Mouse (Mus musculus): ENCODE results near the gene Acsl1. TPM values are rescaled to one million over a fixed set of nuclear protein-coding genes. Genes with fewer than 3 reads are reported as not detected.

Gene Acsl1
- polyA plus RNA-seq, 1 experiment from 2014 or later: 20.3 TPM

DNA sequence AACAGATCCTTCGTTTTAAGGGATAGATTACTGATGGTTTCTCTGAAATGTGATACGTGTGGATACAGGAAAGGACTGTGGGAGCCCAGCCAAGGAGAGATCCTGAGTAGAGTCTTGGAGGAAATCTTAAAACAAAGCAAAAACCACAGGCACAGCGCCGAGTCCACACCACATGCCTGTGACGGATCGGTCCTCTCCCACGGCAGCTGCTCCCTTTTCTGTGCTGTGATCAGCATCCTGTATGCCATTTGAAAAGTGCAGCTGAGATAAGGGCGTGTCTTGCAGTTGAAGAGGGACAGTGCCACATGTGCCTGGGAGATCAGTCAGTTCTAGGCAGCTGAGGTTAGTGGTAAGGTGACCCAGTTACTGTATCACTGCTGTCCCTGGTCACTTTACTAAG, 41.7 kb downstream of the Acsl1 start:
- no peak overlapping the region for H3K27ac ChIP-seq (ENCODE audit: low read length)
- no peak overlapping the region for H3K4me2 ChIP-seq (ENCODE audit: low read depth, low read length)
- H3K4me3 ChIP-seq (ENCODE audit: low read length): no peak overlapping the region
- no peaks in the 10 kb centered on the region for H3K36me3 ChIP-seq (ENCODE audit: control insufficient read depth, insufficient read depth, low read length)
- 34% methylated on average over 8 of the region's 8 CpGs for WGBS
- H3K9ac ChIP-seq (ENCODE audit: low read length): no peak overlapping the region
- 0 out of 2 replicates have a peak, but pooled peaks cover 2% of the 10 kb centered on the region for H3K4me1 ChIP-seq (replicated peaks; ENCODE audit: control insufficient read depth, insufficient read depth, low read length)
- no peaks in the 10 kb centered on the region for H3K9me3 ChIP-seq (ENCODE audit: control insufficient read depth, low read length)
- ATAC-seq (ENCODE audit: low read depth): no peak
- no peaks in the 10 kb centered on the region for H3K27me3 ChIP-seq (ENCODE audit: control insufficient read depth, insufficient read depth, low read depth, low read length)

GRCm38 (mm10) chr8:46514027-46514426, 43.2 kb downstream of the Acsl1 start:
- Histone ChIP-seq H3K36me3 (ENCODE audit: control insufficient read depth, insufficient read depth, low read length) (no peaks in the 10 kb centered on the region), H3K27me3 (ENCODE audit: control insufficient read depth, insufficient read depth, low read depth, low read length) (no peaks in the 10 kb centered on the region), H3K9ac (ENCODE audit: low read length) (no peak overlapping the region), H3K4me1 (replicated peaks; ENCODE audit: control insufficient read depth, insufficient read depth, low read length) (0 out of 2 replicates have a peak, but pooled peaks cover 2% of the 10 kb centered on the region), H3K27ac (ENCODE audit: low read length) (no peak overlapping the region), H3K4me2 (ENCODE audit: low read depth, low read length) (no peak overlapping the region), H3K4me3 (ENCODE audit: low read length) (no peak overlapping the region), H3K9me3 (ENCODE audit: control insufficient read depth, low read length) (no peaks in the 10 kb centered on the region)
- WGBS: 66% methylated on average over 1 of the region's 1 CpGs
- ATAC-seq (ENCODE audit: low read depth): no peak

DNA sequence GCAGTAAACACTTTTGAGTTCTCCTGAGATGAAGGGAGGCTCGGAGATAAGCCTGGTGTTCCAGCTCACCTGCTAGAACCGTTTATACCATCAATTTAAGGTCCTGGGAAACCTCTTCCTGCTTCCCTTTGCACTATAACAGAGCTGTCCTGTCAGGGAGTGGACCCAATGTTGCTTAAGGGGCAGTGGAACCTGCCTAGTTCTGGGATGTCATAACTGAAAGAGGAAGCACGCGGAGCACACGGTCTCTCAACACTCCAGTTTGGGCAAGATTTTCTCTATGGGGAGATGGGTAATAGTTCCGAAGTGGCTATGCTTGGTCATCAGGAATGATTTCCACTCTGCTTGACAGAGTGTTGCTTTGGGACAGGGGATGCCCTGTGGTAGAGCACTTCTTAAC, 49.8 kb downstream of the Acsl1 start:
- WGBS: 77% methylated on average over 6 of the region's 6 CpGs
- ATAC-seq (ENCODE audit: low read depth): no peak

DNA sequence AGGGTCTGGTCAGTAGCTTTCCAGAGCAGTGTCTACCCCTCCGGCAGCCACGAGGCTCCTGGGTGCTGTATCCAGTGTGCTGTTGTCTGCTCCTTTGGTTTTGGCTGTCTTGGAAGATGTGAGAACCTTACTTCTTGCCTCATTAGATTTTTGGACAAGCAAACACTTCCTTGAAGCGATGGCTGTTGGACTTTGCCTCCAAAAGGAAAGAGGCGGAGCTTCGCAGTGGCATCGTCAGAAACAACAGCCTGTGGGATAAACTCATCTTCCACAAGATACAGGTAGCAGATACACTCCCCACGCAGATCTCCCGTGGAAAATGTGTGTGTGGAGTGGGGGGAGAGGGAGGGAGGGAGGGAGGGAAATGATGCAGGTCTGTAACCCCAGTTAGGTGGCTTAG, 55.3 kb downstream of the Acsl1 start:
- H3K27me3 ChIP-seq (ENCODE audit: control insufficient read depth, insufficient read depth, low read depth, low read length): no peaks in the 10 kb centered on the region
- WGBS: 86% methylated on average over 8 of the region's 8 CpGs
- no peak overlapping the region for H3K27ac ChIP-seq (ENCODE audit: low read length)
- no peak overlapping the region for H3K4me2 ChIP-seq (ENCODE audit: low read depth, low read length)
- no peak overlapping the region for H3K9ac ChIP-seq (ENCODE audit: low read length)
- no peak overlapping the region for H3K4me3 ChIP-seq (ENCODE audit: low read length)
- no peaks in the 10 kb centered on the region for H3K9me3 ChIP-seq (ENCODE audit: control insufficient read depth, low read length)
- H3K4me1 ChIP-seq (replicated peaks; ENCODE audit: control insufficient read depth, insufficient read depth, low read length): peaks cover 2% of the 10 kb centered on the region; the same call in 1 of the 2 replicates
- no peak for ATAC-seq (ENCODE audit: low read depth)
- H3K36me3 ChIP-seq (ENCODE audit: control insufficient read depth, insufficient read depth, low read length): no peaks in the 10 kb centered on the region

More for the DNA sequence above, 49.8 kb downstream of the Acsl1 start:
- Histone ChIP-seq H3K36me3 (ENCODE audit: control insufficient read depth, insufficient read depth, low read length) (no peaks in the 10 kb centered on the region), H3K27ac (ENCODE audit: low read length) (no peak overlapping the region), H3K4me2 (ENCODE audit: low read depth, low read length) (no peak overlapping the region), H3K9ac (ENCODE audit: low read length) (no peak overlapping the region), H3K4me1 (replicated peaks; ENCODE audit: control insufficient read depth, insufficient read depth, low read length) (no peaks in the 10 kb centered on the region), H3K9me3 (ENCODE audit: control insufficient read depth, low read length) (no peaks in the 10 kb centered on the region), H3K4me3 (ENCODE audit: low read length) (no peak overlapping the region), H3K27me3 (ENCODE audit: control insufficient read depth, insufficient read depth, low read depth, low read length) (no peaks in the 10 kb centered on the region)

DNA sequence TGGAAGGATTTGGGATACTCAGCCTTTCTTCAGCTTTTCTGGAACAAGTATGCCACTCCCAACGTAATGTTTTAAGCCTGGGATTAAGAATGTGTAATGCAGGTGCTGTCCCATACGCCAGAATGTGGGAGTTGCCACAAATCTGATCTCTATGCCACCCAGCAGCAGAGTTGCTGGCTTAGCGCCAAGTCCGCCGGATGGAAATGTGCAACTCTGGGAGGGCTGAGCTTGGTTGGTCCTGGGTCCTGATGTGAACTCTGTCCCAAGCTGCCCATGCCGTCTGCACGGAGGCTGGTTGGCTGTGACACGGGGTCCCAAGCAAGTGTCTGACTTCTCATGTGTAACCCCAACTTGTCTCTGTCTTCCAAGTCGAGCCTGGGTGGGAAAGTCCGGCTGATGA, 56.0 kb downstream of the Acsl1 start:
- 49% methylated on average over 10 of the region's 10 CpGs for WGBS
- Histone ChIP-seq H3K36me3 (ENCODE audit: control insufficient read depth, insufficient read depth, low read length) (no peaks in the 10 kb centered on the region), H3K27me3 (ENCODE audit: control insufficient read depth, insufficient read depth, low read depth, low read length) (no peaks in the 10 kb centered on the region), H3K9ac (ENCODE audit: low read length) (no peak overlapping the region), H3K9me3 (ENCODE audit: control insufficient read depth, low read length) (no peaks in the 10 kb centered on the region), H3K27ac (ENCODE audit: low read length) (no peak overlapping the region), H3K4me1 (replicated peaks; ENCODE audit: control insufficient read depth, insufficient read depth, low read length) (peaks cover 2% of the 10 kb centered on the region; the same call in 1 of the 2 replicates), H3K4me3 (ENCODE audit: low read length) (no peak overlapping the region), H3K4me2 (ENCODE audit: low read depth, low read length) (no peak overlapping the region)
- ATAC-seq (ENCODE audit: low read depth): peak; percentile 23; the same call in 1 of the 2 replicates

DNA sequence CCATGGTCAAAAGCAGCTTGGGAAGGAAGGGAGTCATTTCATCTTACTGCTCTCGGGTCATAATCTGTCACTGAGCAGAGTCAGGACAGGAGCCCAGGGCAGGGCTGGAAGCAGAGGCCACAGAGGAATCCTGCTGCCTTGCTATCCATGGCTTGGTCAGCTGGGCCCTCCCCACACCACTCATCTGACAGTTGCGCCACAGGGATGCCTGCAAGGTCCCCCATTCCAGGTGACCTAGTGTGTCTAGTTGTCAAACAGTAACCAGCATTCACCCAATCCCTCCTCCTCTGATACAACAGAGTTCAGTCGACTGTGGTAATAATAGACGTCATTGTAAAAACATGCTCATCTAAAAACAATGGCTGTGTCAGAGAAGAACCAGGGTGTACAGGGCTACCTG, 58.7 kb downstream of the Acsl1 start:
- WGBS: 69% methylated on average over 4 of the region's 4 CpGs
- Histone ChIP-seq H3K9ac (ENCODE audit: low read length) (no peak overlapping the region), H3K4me3 (ENCODE audit: low read length) (no peak overlapping the region), H3K9me3 (ENCODE audit: control insufficient read depth, low read length) (no peaks in the 10 kb centered on the region), H3K4me1 (replicated peaks; ENCODE audit: control insufficient read depth, insufficient read depth, low read length) (peaks cover 2% of the 10 kb centered on the region; the same call in 1 of the 2 replicates), H3K36me3 (ENCODE audit: control insufficient read depth, insufficient read depth, low read length) (no peaks in the 10 kb centered on the region), H3K27ac (ENCODE audit: low read length) (no peak overlapping the region), H3K4me2 (ENCODE audit: low read depth, low read length) (no peak overlapping the region), H3K27me3 (ENCODE audit: control insufficient read depth, insufficient read depth, low read depth, low read length) (no peaks in the 10 kb centered on the region)
- no peak for ATAC-seq (ENCODE audit: low read depth)

DNA sequence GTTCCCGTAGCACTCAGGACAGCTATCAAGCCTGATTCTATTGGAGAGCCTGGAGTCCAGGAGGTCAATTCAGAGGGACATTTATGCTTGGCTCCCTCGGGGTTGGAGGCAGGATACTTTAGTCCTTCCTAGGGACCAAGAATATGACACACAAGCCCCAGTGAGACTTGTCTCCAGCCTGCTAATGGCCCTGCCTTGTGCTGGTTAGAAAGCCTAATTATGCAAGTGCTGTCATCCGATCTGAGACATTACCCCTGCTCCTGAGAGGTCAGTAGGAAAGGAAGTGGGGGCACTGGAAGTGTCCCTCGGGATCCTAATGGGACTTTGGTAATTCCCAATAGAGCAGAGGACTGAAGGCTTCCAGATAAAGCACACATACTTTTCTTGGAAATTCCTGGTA, 59.7 kb downstream of the Acsl1 start:
- H3K27me3 ChIP-seq (ENCODE audit: control insufficient read depth, insufficient read depth, low read depth, low read length): no peaks in the 10 kb centered on the region
- WGBS: 43% methylated on average over 4 of the region's 4 CpGs
- no peak overlapping the region for H3K9ac ChIP-seq (ENCODE audit: low read length)
- ATAC-seq (ENCODE audit: low read depth): no peak
- H3K4me2 ChIP-seq (ENCODE audit: low read depth, low read length): no peak overlapping the region
- H3K4me3 ChIP-seq (ENCODE audit: low read length): no peak overlapping the region
- no peak overlapping the region for H3K27ac ChIP-seq (ENCODE audit: low read length)
- no peaks in the 10 kb centered on the region for H3K36me3 ChIP-seq (ENCODE audit: control insufficient read depth, insufficient read depth, low read length)
- H3K9me3 ChIP-seq (ENCODE audit: control insufficient read depth, low read length): no peaks in the 10 kb centered on the region
- H3K4me1 ChIP-seq (replicated peaks; ENCODE audit: control insufficient read depth, insufficient read depth, low read length): peaks cover 2% of the 10 kb centered on the region; the same call in 1 of the 2 replicates

DNA sequence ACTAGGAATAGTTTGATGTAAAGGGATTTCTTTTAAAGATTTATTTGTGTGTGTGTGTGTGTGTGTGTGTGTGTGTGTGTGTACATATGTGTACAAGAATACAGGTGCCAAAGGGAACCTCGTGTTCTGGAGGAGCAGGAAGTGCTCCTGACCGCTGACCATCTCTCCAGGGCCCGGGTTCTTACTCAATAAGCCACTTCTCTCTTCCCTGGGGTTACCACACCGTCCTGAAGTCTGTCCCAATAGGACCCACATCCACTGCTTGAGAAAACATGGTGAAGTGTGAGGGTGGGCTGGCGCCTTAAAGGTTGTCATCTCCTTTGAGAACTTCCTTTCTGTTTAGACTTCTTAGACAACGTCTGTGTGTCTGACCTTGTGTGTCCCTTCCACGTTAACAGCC, 63.1 kb downstream of the Acsl1 start:
- H3K4me2 ChIP-seq (ENCODE audit: low read depth, low read length): no peak overlapping the region
- no peak overlapping the region for H3K9ac ChIP-seq (ENCODE audit: low read length)
- ATAC-seq (ENCODE audit: low read depth): no peak
- H3K4me3 ChIP-seq (ENCODE audit: low read length): no peak overlapping the region
- no peaks in the 10 kb centered on the region for H3K36me3 ChIP-seq (ENCODE audit: control insufficient read depth, insufficient read depth, low read length)
- H3K4me1 ChIP-seq (replicated peaks; ENCODE audit: control insufficient read depth, insufficient read depth, low read length): no peaks in the 10 kb centered on the region
- H3K9me3 ChIP-seq (ENCODE audit: control insufficient read depth, low read length): no peaks in the 10 kb centered on the region
- 73% methylated on average over 7 of the region's 7 CpGs for WGBS
- H3K27ac ChIP-seq (ENCODE audit: low read length): no peak overlapping the region
- H3K27me3 ChIP-seq (ENCODE audit: control insufficient read depth, insufficient read depth, low read depth, low read length): no peaks in the 10 kb centered on the region

GRCm38 (mm10) chr8:46539701-46540100, 68.9 kb downstream of the Acsl1 start:
- Histone ChIP-seq H3K4me2 (ENCODE audit: low read depth, low read length) (no peak overlapping the region), H3K9me3 (ENCODE audit: control insufficient read depth, low read length) (no peaks in the 10 kb centered on the region), H3K36me3 (ENCODE audit: control insufficient read depth, insufficient read depth, low read length) (no peaks in the 10 kb centered on the region), H3K9ac (ENCODE audit: low read length) (0 out of 2 replicates have a peak overlapping the region, but pooled peaks have one; percentile 24), H3K27me3 (ENCODE audit: control insufficient read depth, insufficient read depth, low read depth, low read length) (no peaks in the 10 kb centered on the region), H3K4me3 (ENCODE audit: low read length) (no peak overlapping the region), H3K27ac (ENCODE audit: low read length) (0 out of 2 replicates have a peak overlapping the region, but pooled peaks have one; percentile 22), H3K4me1 (replicated peaks; ENCODE audit: control insufficient read depth, insufficient read depth, low read length) (peaks cover 13% of the 10 kb centered on the region)
- ATAC-seq (ENCODE audit: low read depth): peak; percentile 32; the same call in 1 of the 2 replicates
- WGBS: 31% methylated on average over 5 of the region's 5 CpGs

GRCm38 (mm10) chr8:46543191-46543590, 72.4 kb downstream of the Acsl1 start:
- Histone ChIP-seq H3K9ac (ENCODE audit: low read length) (peak overlapping the region; percentile 6; the same call in 1 of the 2 replicates), H3K36me3 (ENCODE audit: control insufficient read depth, insufficient read depth, low read length) (no peaks in the 10 kb centered on the region), H3K4me1 (replicated peaks; ENCODE audit: control insufficient read depth, insufficient read depth, low read length) (peaks cover 21% of the 10 kb centered on the region), H3K4me3 (ENCODE audit: low read length) (no peak overlapping the region), H3K4me2 (ENCODE audit: low read depth, low read length) (no peak overlapping the region), H3K27me3 (ENCODE audit: control insufficient read depth, insufficient read depth, low read depth, low read length) (no peaks in the 10 kb centered on the region), H3K27ac (ENCODE audit: low read length) (peak overlapping the region; percentile 13; the same call in 1 of the 2 replicates), H3K9me3 (ENCODE audit: control insufficient read depth, low read length) (no peaks in the 10 kb centered on the region)
- ATAC-seq (ENCODE audit: low read depth): peak; percentile 77
- WGBS: 48% methylated on average over 7 of the region's 7 CpGs
